Mouse (Mus musculus): ENCODE measurements around the gene Cd209c. TPM values are rescaled to one million over a fixed set of nuclear protein-coding genes. Genes with fewer than 3 reads are reported as not detected.

Gene Cd209c
- 0.06 TPM in 1 of 2 replicates, not detected in the other for polyA plus RNA-seq (2015; fragmentation: Nextera tagmentation; extraction: Ambion mirVana)

- Histone ChIP-seq H3K4me3 (ENCODE audit: low read depth, low read length) (no peak within 1 kb of the TSS), H3K36me3 (ENCODE audit: control insufficient read depth, insufficient read depth) (no peaks in the 10 kb centered on the region), H3K4me1 (ENCODE audit: control insufficient read depth, low read depth, low read length) (no peaks in the 10 kb centered on the region), H3K9me3 (replicated peaks; ENCODE audit: control insufficient read depth, low read length) (no peaks in the 10 kb centered on the region), H3K4me2 (ENCODE audit: low read depth, low read length) (no peak within 1 kb of the TSS), H3K27me3 (ENCODE audit: control insufficient read depth, insufficient read depth, low read depth, low read length) (no peaks in the 10 kb centered on the region), H3K9ac (ENCODE audit: low read depth, low read length) (no peak within 1 kb of the TSS), H3K27ac (ENCODE audit: low read length) (no peak within 1 kb of the TSS)
- whole genome bisulfite sequencing (ENCODE audit: insufficient replicate concordance) = 47% methylated on average over 1 of the region's 1 CpGs
- ATAC-seq (ENCODE audit: low read depth) = no peak
Observed at GRCm38 (mm10) chr8:3954646-3955045, at the start of gene Cd209c. Gene Cd209c, minus strand, starts transcription at chr8:3954746.

- no peak for ATAC-seq (ENCODE audit: low read depth)
- Histone ChIP-seq H3K27me3 (ENCODE audit: control insufficient read depth, insufficient read depth, low read depth, low read length) (no peaks in the 10 kb centered on the region), H3K9me3 (replicated peaks; ENCODE audit: control insufficient read depth, low read length) (no peaks in the 10 kb centered on the region), H3K9ac (ENCODE audit: low read depth, low read length) (no peak overlapping the region), H3K4me3 (ENCODE audit: low read depth, low read length) (no peak overlapping the region), H3K27ac (ENCODE audit: low read length) (no peak overlapping the region), H3K36me3 (ENCODE audit: control insufficient read depth, insufficient read depth) (no peaks in the 10 kb centered on the region), H3K4me2 (ENCODE audit: low read depth, low read length) (no peak overlapping the region), H3K4me1 (ENCODE audit: control insufficient read depth, low read depth, low read length) (no peaks in the 10 kb centered on the region)
- WGBS (ENCODE audit: insufficient replicate concordance) = 36% methylated on average over 42 of the region's 42 CpGs
Observed at GRCm38 (mm10) chr8:3994219-3994618, 39.7 kb upstream of the Cd209c start.

GRCm38 (mm10) chr8:3956037-3956436, 1.5 kb upstream of the Cd209c start:
- Histone ChIP-seq H3K4me1 (ENCODE audit: control insufficient read depth, low read depth, low read length) (no peaks in the 10 kb centered on the region), H3K9ac (ENCODE audit: low read depth, low read length) (no peak overlapping the region), H3K9me3 (replicated peaks; ENCODE audit: control insufficient read depth, low read length) (no peaks in the 10 kb centered on the region), H3K36me3 (ENCODE audit: control insufficient read depth, insufficient read depth) (no peaks in the 10 kb centered on the region), H3K27me3 (ENCODE audit: control insufficient read depth, insufficient read depth, low read depth, low read length) (no peaks in the 10 kb centered on the region), H3K4me3 (ENCODE audit: low read depth, low read length) (no peak overlapping the region), H3K27ac (ENCODE audit: low read length) (no peak overlapping the region), H3K4me2 (ENCODE audit: low read depth, low read length) (no peak overlapping the region)
- WGBS (ENCODE audit: insufficient replicate concordance) = 31% methylated on average over 1 of the region's 1 CpGs
- no peak for ATAC-seq (ENCODE audit: low read depth)

DNA sequence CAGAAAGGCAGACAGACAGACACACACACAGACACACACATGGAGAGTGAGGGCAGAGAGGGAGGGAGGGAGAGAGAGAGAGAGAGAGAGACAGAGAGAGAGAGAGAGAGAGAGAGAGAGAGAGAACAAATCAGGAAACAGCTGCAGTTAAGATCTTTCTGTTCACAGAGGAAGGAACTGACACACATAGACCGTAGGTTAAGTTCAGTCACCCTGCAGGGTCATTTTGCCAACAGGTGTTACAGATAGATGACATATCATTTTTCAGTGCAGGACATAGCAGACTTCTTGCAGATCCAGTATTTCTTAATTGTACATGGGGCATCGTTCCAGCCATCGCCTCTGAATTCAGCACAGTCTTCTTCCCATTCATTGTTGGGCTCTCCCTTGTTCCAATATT, 14.5 kb downstream of the Cd209c start:
- WGBS (ENCODE audit: insufficient replicate concordance) = 64% methylated on average over 3 of the region's 3 CpGs
- no peak for ATAC-seq (ENCODE audit: low read depth)
- Histone ChIP-seq H3K9me3 (replicated peaks; ENCODE audit: control insufficient read depth, low read length) (no peaks in the 10 kb centered on the region; the same call in 1 of the 2 replicates), H3K4me1 (ENCODE audit: control insufficient read depth, low read depth, low read length) (no peaks in the 10 kb centered on the region), H3K36me3 (ENCODE audit: control insufficient read depth, insufficient read depth) (no peaks in the 10 kb centered on the region), H3K27ac (ENCODE audit: low read length) (no peak overlapping the region), H3K4me3 (ENCODE audit: low read depth, low read length) (no peak overlapping the region), H3K4me2 (ENCODE audit: low read depth, low read length) (no peak overlapping the region), H3K9ac (ENCODE audit: low read depth, low read length) (no peak overlapping the region), H3K27me3 (ENCODE audit: control insufficient read depth, insufficient read depth, low read depth, low read length) (no peaks in the 10 kb centered on the region)

DNA sequence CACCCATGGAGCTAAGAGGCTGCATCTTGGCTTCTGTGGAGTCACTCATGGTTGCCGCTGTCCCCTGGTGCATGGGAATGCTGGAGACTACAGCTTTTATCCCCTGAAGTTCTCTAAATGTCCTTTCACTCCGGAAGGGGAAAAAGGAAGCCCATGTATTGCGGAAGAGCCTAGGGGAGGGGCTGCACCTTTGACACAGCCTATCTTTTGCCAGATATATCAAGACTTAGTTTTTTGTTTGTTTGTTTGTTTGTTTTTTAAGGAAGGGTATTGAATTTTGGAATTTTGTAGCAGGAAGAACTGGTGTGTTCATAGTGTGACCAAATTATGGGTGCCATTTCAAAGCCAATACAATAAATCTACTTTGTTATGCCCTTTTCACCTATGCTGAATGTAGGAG, 27.8 kb downstream of the Cd209c start, which contains the start of gene Cd209b:
TSS of gene Cd209b (minus strand) at position 101 of the 400 bp plus-strand sequence.
- Histone ChIP-seq H3K36me3 (ENCODE audit: control insufficient read depth, insufficient read depth) (no peaks in the 10 kb centered on the region), H3K4me3 (ENCODE audit: low read depth, low read length) (no peak within 1 kb of the TSS), H3K27ac (ENCODE audit: low read length) (no peak within 1 kb of the TSS), H3K9ac (ENCODE audit: low read depth, low read length) (no peak within 1 kb of the TSS), H3K4me2 (ENCODE audit: low read depth, low read length) (no peak within 1 kb of the TSS), H3K27me3 (ENCODE audit: control insufficient read depth, insufficient read depth, low read depth, low read length) (no peaks in the 10 kb centered on the region), H3K4me1 (ENCODE audit: control insufficient read depth, low read depth, low read length) (no peaks in the 10 kb centered on the region), H3K9me3 (replicated peaks; ENCODE audit: control insufficient read depth, low read length) (no peaks in the 10 kb centered on the region)
- WGBS (ENCODE audit: insufficient replicate concordance) = 77% methylated on average over 3 of the region's 3 CpGs
- no peak for ATAC-seq (ENCODE audit: low read depth)

Other genes starting within 250 kb of the Cd209c start
- gene Clec4g, start 234.1 kb downstream of the Cd209c start, polyA plus RNA-seq (2015; fragmentation: Nextera tagmentation; extraction: Ambion mirVana) = 8.2 and 10.3 TPM in 2 replicates
- gene Cd209a, start 205.8 kb downstream of the Cd209c start, polyA plus RNA-seq (2015; fragmentation: Nextera tagmentation; extraction: Ambion mirVana) = 0.07 and 0.24 TPM in 2 replicates
- not detected in 2 replicates for gene Cd209e, start 100.4 kb downstream of the Cd209c start, polyA plus RNA-seq (2015; fragmentation: Nextera tagmentation; extraction: Ambion mirVana)
- not detected in 2 replicates for gene Cd209d, start 76.2 kb downstream of the Cd209c start, polyA plus RNA-seq (2015; fragmentation: Nextera tagmentation; extraction: Ambion mirVana)
- 0.06 TPM in 1 of 2 replicates, not detected in the other for gene Cd209b, start 27.9 kb downstream of the Cd209c start, polyA plus RNA-seq (2015; fragmentation: Nextera tagmentation; extraction: Ambion mirVana)
- gene Cd209f, start 151.1 kb upstream of the Cd209c start, polyA plus RNA-seq (2015; fragmentation: Nextera tagmentation; extraction: Ambion mirVana) = 2.5 and 3.3 TPM in 2 replicates
- 0.12 and 0.21 TPM in 2 replicates for gene Cd209g, start 179.4 kb upstream of the Cd209c start, polyA plus RNA-seq (2015; fragmentation: Nextera tagmentation; extraction: Ambion mirVana)
- 5.7 and 6.0 TPM in 2 replicates for gene Evi5l, start 211.8 kb upstream of the Cd209c start, polyA plus RNA-seq (2015; fragmentation: Nextera tagmentation; extraction: Ambion mirVana)